In the genomic region with DNA sequence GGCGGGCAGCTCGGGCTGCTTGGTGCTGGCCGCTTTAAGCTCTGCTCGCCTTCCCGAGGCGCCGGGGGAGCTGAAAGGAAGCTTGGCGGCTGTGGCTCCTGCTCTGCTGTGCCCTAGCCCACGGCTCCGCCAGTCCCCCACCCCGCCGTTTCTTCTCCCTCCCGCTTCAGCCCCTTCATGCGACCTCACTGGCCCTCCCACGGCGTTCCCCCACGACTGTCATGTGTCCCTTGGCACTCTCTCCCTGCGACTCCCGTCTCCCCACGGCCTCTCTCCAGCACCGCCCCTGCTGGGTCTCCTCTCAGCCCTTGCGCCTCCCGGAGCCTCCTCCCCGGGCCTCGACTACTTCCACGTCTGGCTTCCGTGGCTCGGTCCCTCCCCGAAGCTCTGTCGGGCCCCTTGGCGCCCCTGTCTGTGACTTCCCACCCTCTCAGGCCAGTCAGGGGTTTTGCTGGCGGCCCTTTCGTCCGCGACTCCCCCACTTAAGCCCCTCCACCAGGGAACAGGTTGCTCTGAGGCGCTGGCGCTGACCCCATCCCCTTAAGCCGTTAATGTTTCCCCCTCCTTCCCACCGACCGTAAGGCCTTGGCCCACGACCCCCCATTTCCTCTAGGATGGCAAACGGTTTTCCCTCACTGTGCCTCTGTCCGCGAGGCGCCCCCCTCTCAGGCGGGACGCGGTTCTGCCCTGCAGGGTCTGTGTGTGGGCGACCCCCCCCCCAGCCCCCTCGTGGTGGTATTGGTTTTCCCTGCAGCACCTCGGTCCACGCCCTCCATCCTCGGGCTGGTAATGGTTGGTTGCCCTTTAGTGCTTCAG, we compare ENCODE assay signal across 8 mouse cellular contexts. TPM values are rescaled to one million over a fixed set of nuclear protein-coding genes. Genes with fewer than 3 reads are reported as not detected.
DNase-seq lines count a peak whose midpoint lies in the region; ATAC-seq and TF ChIP-seq lines count a peak whose summit lies in the region.

No protein-coding gene starts in this region.

- intact Hi-C loops in heart, adult 2 months (cut with DNase I) = no loop called here
- intact Hi-C loops in heart, postnatal 25 days (cut with DNase I) = no loop called here

- TF ChIP-seq EP300 in heart, adult 2 months (IDR thresholded peaks at IDR 0.05; ENCODE audit: insufficient read depth, low read depth, low read length) = no peak

- whole genome bisulfite sequencing in heart, adult 2 months = 17% methylated on average over 53 of the region's 53 CpGs
- 18% methylated on average over 38 of the region's 53 CpGs for WGBS in hindbrain, embryonic 11.5 days
- 10% methylated on average over 50 of the region's 53 CpGs for WGBS in liver, embryonic 13.5 days (ENCODE audit: insufficient replicate concordance)

- ATAC-seq in hindbrain, embryonic 11.5 days (ENCODE audit: low FRiP score) = peak; percentile 83
- ATAC-seq in liver, embryonic 13.5 days (ENCODE audit: low read depth) = peak; percentile 81

- no peak for TF ChIP-seq POLR2A in heart, adult 2 months (IDR thresholded peaks at IDR 0.05; ENCODE audit: insufficient read depth, low read depth, low read length)

- peak in 1 of 2 experiments; percentile 40 for DNase-seq in heart, adult 2 months
- DNase-seq in heart, postnatal 25 days (ENCODE audit: low spot score) = no peak
- DNase-seq in adrenal gland, postnatal 14 days = peak; percentile 50
- peak; percentile 22 for DNase-seq in hindbrain, embryonic 11.5 days (ENCODE audit: low spot score)
- peak; percentile 23 for DNase-seq in liver, embryonic 13.5 days
- DNase-seq in naive thymus-derived CD4-positive, alpha-beta T cell, adult 2 months (ENCODE audit: low read depth) = peak; percentile 43
- DNase-seq in testis, postnatal 10 days (ENCODE audit: low spot score) = peak; percentile 52

- peak overlapping the region; percentile 78 for H3K4me2 ChIP-seq in hindbrain, embryonic 11.5 days (replicated peaks; ENCODE audit: low read depth, low read length)
- peak overlapping the region; percentile 85 for H3K4me2 ChIP-seq in liver, embryonic 13.5 days

- peak overlapping the region; percentile 76 for H3K9ac ChIP-seq in heart, adult 2 months (ENCODE audit: low read depth, low read length)
- peak overlapping the region; percentile 64 for H3K9ac ChIP-seq in hindbrain, embryonic 11.5 days (ENCODE audit: low read depth, low read length)
- peak overlapping the region; percentile 75 for H3K9ac ChIP-seq in liver, embryonic 13.5 days

- no peaks in the 10 kb centered on the region for H3K36me3 ChIP-seq in heart, adult 2 months (ENCODE audit: control insufficient read depth, insufficient read depth, low read length)
- H3K36me3 ChIP-seq in erythroblast, embryonic 14.5 days (ENCODE audit: control insufficient read depth) = no peaks in the 10 kb centered on the region; the same call in none of the 2 replicates
- H3K36me3 ChIP-seq in hindbrain, embryonic 11.5 days (ENCODE audit: control insufficient read depth, insufficient read depth, low read length) = no peaks in the 10 kb centered on the region
- no peaks in the 10 kb centered on the region for H3K36me3 ChIP-seq in liver, embryonic 13.5 days

- no peak for TF ChIP-seq CTCF in heart, adult 2 months (IDR thresholded peaks at IDR 0.05)

- no peaks in the 10 kb centered on the region for H3K27me3 ChIP-seq in heart, adult 2 months (ENCODE audit: control insufficient read depth, insufficient read depth, low read length)
- H3K27me3 ChIP-seq in erythroblast, embryonic 14.5 days (ENCODE audit: control insufficient read depth) = 0 out of 2 replicates have a peak, but pooled peaks cover 5% of the 10 kb centered on the region
- H3K27me3 ChIP-seq in hindbrain, embryonic 11.5 days (ENCODE audit: control insufficient read depth, insufficient read depth, low read length) = no peaks in the 10 kb centered on the region
- H3K27me3 ChIP-seq in liver, embryonic 13.5 days = no peaks in the 10 kb centered on the region

- H3K79me2 ChIP-seq in heart, adult 2 months (replicated peaks; ENCODE audit: control insufficient read depth, insufficient read depth, low read length) = no peaks in the 10 kb centered on the region

- peaks cover 7% of the 10 kb centered on the region for H3K9me3 ChIP-seq in erythroblast, embryonic 14.5 days (ENCODE audit: control insufficient read depth, low read length)
- H3K9me3 ChIP-seq in hindbrain, embryonic 11.5 days (ENCODE audit: control insufficient read depth, low read length) = no peaks in the 10 kb centered on the region
- H3K9me3 ChIP-seq in liver, embryonic 13.5 days (replicated peaks) = no peaks in the 10 kb centered on the region

- H3K4me3 ChIP-seq in heart, adult 2 months = peak overlapping the region; percentile 65
- peak overlapping the region; percentile 81 for H3K4me3 ChIP-seq in erythroblast, embryonic 14.5 days (replicated peaks)
- H3K4me3 ChIP-seq in hindbrain, embryonic 11.5 days (ENCODE audit: low read depth, low read length) = peak overlapping the region; percentile 59
- peak overlapping the region; percentile 72 for H3K4me3 ChIP-seq in liver, embryonic 13.5 days (replicated peaks)

- peak overlapping the region; percentile 31 for H3K27ac ChIP-seq in heart, adult 2 months
- H3K27ac ChIP-seq in hindbrain, embryonic 11.5 days (ENCODE audit: low read depth, low read length) = no peak overlapping the region
- H3K27ac ChIP-seq in liver, embryonic 13.5 days = peak overlapping the region; percentile 64

- H3K4me1 ChIP-seq in heart, adult 2 months (ENCODE audit: control insufficient read depth, insufficient read depth, low read length) = no peaks in the 10 kb centered on the region
- peaks cover 14% of the 10 kb centered on the region for H3K4me1 ChIP-seq in erythroblast, embryonic 14.5 days (ENCODE audit: control insufficient read depth)
- no peaks in the 10 kb centered on the region for H3K4me1 ChIP-seq in hindbrain, embryonic 11.5 days (replicated peaks; ENCODE audit: control insufficient read depth, insufficient read depth, low read length)
- peaks cover 15% of the 10 kb centered on the region; the same call in 1 of the 2 replicates for H3K4me1 ChIP-seq in liver, embryonic 13.5 days (replicated peaks)

RNA-seq across cellular contexts. Expression of gene Alg13, which starts 0.8 kb away (rescaled TPM):
- 1 to 10 TPM; 5.8 TPM for total RNA-seq in heart, adult 2 months (2021)
- 2.7 and 3.6 TPM in 2 replicates for polyA plus RNA-seq in heart, adult 2 months (2012; rRNA removed)
- 1 to 10 TPM; 4.4 to 6.3 TPM for total RNA-seq in heart, postnatal 25 days (2021)
- total RNA-seq in adrenal gland, postnatal 14 days (2021) = 11.5 and 12.4 TPM in 2 replicates
- 0.17 and 0.41 TPM in 2 replicates for polyA plus RNA-seq in erythroblast, embryonic 14.5 days (2012)
- 22.8 and 23.4 TPM in 2 replicates for polyA plus RNA-seq in hindbrain, embryonic 11.5 days (2014; fragmentation: Nextera tagmentation; extraction: Ambion mirVana)
- 9.8 and 14.7 TPM in 2 replicates for polyA plus RNA-seq in liver, embryonic 13.5 days (2015; fragmentation: Nextera tagmentation; extraction: Ambion mirVana)
